Mouse (Mus musculus) stomach, postnatal 0 days (tissue): Measurements from ENCODE around the gene Egfl6.

Experiments used
- CTCF ChIP-seq: IDR thresholded peaks from 2 replicates; pipeline ENCODE4 v1.5.1; 2016; ENCODE audit warnings: antibody characterized with exemption, low read depth, mild to moderate bottlenecking, moderate library complexity
- EP300 ChIP-seq: optimal IDR thresholded peaks from 2 replicates; pipeline ENCODE3; 2016; ENCODE audit warnings: antibody characterized with exemption

- TF ChIP-seq EP300 (no peak), CTCF (no peak)
Observed at GRCm38 (mm10) chrX:166621560-166622301, 36.2 kb upstream of the Egfl6 start.
